Mouse (Mus musculus): ENCODE data around the gene Prim2. TPM values are rescaled to one million over a fixed set of nuclear protein-coding genes. Genes with fewer than 3 reads are reported as not detected.
"Not testable (repeated sequence)": the region's sequence is repeated elsewhere in the genome, so short reads cannot be mapped to it uniquely, and the experiment has no call there.

Gene Prim2
- total RNA-seq, 2 experiments from 2014 or later = 5.6 to 6.0 TPM

GRCm38 (mm10) chr1:33663605-33664117, 5.9 kb downstream of the Prim2 start:
- DNase-seq (ENCODE audit: low spot score in 2 of 2) = no peak
- intact Hi-C loops (cut with DNase I) = no loop called here

- intact Hi-C loops (cut with DNase I) = no loop called here
- DNase-seq (ENCODE audit: low spot score in 2 of 2) = peak; percentile 26 to 39
Measured at GRCm38 (mm10) chr1:33663163-33663562, 6.4 kb downstream of the Prim2 start.

GRCm38 (mm10) chr1:33658302-33658701, 11.3 kb downstream of the Prim2 start:
- intact Hi-C loops (cut with DNase I) = no loop called here
- no peak for DNase-seq (ENCODE audit: low spot score in 2 of 2)

DNA sequence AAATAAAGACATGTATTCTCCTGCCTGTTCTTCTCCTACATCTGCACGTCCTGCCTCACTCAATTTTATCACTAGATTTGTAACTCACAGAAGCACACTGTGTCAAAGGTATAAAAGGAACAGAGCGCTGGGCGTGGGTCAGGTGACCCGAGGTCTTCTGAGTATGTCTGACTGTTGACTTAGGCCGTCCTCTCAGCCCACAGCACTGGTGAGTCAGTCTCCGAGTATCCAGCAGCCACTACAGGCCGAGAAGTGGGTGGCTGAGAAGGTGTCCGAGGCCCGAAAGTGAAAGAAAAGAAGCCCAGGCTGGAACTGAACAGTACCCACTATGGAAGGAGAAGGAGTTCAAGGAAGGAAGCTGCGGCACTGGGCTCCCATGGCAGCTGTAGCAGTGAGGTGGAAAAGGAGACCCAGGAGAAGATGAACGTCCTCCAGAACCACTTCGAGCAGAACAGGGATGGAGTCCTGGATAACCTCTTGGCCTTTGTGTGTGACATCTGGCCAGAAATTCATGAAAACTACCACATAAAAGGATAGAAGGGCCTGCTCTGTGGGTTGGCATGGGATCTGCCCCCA, 11.9 kb downstream of the Prim2 start:
- intact Hi-C loops (cut with DNase I) = no loop called here
- DNase-seq (ENCODE audit: low spot score in 2 of 2) = no peak

GRCm38 (mm10) chr1:33650875-33651274, 18.7 kb downstream of the Prim2 start:
- DNase-seq (ENCODE audit: low spot score in 2 of 2) = no peak
- intact Hi-C loops (cut with DNase I) = no loop called here

- DNase-seq (ENCODE audit: low spot score in 2 of 2) = no peak
- intact Hi-C loops (cut with DNase I) = loop anchor here (10.0 kb wide), 1 partner anchor 1475 kb away; the partner anchor contains the start of gene Khdrbs2
Measured at GRCm38 (mm10) chr1:33649534-33650108, 20.0 kb downstream of the Prim2 start.

DNA sequence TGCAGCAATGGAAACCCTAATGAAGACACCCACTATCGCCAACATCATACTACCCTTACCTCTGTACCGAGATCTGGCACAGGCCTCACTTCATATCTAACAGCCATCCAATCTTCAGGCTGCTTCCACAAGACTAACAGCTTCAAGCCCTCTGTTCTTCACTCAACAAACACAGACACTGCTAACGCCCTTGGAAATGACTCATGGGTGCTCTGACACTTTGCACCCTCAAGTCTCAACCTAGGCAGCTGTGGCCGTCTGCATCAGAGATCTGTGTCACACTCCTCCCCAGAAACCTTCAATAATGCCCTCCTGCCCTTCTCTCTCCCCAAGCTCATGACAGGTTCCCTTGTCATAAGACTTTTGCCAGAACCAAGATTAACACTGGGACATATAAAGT, 20.6 kb downstream of the Prim2 start:
- intact Hi-C loops (cut with DNase I) = loop anchor here (10.0 kb wide), 1 partner anchor 1474 kb away; the partner anchor contains the start of gene Khdrbs2

DNA sequence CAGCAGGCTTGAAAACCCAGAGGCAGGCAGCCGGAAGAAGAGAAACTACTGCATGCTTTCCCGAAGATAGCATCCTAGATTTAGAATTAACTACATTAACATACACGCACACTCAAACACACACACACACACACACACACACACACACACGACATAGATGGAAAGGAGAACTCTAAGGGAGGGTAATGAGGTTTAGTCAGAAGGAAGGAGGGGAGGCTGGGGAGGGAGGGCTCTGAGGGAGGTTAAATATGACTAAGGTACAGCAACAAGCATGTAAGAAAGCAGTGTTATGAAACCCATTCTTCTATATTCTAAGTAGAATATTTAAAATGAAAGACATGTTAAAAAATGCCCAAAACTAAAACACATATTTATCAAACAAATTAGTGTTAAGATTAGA, 21.9 kb downstream of the Prim2 start:
- peak in 1 of 2 experiments; percentile 26 for DNase-seq (ENCODE audit: low spot score in 2 of 2)
- intact Hi-C loops (cut with DNase I) = loop anchor here (10.0 kb wide), 1 partner anchor 1473 kb away; the partner anchor contains the start of gene Khdrbs2

More for the DNA sequence above, 20.6 kb downstream of the Prim2 start:
- no peak for DNase-seq (ENCODE audit: low spot score in 2 of 2)

DNA sequence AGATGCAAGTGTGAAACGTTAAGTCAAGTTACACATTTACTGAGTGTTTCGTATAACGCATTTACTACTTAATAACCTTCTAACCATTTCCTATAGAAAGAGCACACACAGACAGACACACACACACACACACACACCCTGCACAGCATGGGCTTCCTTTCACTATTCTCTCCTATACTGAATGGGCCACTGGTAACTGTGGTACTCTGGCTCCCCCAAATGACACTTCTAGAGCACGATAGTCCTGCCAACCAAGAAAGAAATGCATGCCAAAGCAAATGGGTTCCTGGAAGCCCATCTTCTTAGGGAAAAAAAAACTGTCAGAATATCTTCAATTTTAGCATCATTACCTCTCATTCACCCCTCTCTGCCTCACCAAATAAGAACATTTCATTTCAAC, 22.4 kb downstream of the Prim2 start:
- intact Hi-C loops (cut with DNase I) = loop anchor here (10.0 kb wide), 1 partner anchor 1472 kb away; the partner anchor contains the start of gene Khdrbs2
- DNase-seq (ENCODE audit: low spot score in 2 of 2) = peak; percentile 62 to 65

DNA sequence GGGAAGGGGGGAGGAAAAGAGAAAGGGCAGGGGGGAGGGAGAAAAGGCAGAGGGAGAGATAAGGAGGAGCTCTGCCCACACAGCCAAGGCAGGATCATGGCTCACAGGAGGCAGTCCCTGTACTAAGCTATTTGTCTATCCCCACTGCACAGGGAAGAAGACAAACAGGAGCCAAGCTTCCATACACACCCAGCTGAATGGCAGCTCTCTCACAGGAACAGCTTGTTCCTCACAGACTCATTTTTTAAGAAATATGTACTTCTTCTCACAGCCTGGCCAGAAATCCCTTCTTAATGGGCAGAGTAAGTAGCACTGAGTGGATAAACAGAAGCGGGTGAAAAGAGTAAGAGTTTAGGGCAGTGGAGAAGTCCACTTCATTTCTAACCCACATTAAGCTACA, 23.9 kb downstream of the Prim2 start:
- intact Hi-C loops (cut with DNase I) = loop anchor here (10.0 kb wide), 1 partner anchor 1471 kb away; the partner anchor contains the start of gene Khdrbs2
- DNase-seq (ENCODE audit: low spot score in 2 of 2) = no peak

GRCm38 (mm10) chr1:33641139-33641538, 28.5 kb downstream of the Prim2 start:
- intact Hi-C loops (cut with DNase I) = loop anchor here (10.0 kb wide), 1 partner anchor 1466 kb away; the partner anchor contains the start of gene Khdrbs2
- DNase-seq (ENCODE audit: low spot score in 2 of 2) = peak; percentile 61 to 74

DNA sequence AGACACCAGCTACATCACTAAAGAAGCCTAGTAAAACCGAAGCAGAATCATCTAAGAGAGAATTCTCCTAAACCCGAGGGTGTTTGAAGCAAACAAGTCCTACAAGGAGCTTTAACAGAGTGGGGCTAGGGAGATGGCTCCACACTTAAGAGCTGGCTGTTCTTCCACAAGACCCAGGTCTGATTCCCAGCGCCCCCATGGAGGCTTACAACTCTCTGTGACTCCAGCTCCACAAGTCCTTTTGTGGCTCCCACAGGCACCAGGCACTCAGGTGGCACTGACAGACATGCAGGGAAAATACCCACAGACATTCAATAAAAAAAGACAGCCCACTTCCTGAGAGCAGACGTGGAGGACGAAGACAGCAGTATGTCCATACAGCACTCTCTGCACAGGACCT, 29.5 kb downstream of the Prim2 start:
- intact Hi-C loops (cut with DNase I) = loop anchor here (10.0 kb wide), 1 partner anchor 1465 kb away; the partner anchor contains the start of gene Khdrbs2
- no peak for DNase-seq (ENCODE audit: low spot score in 2 of 2)

DNA sequence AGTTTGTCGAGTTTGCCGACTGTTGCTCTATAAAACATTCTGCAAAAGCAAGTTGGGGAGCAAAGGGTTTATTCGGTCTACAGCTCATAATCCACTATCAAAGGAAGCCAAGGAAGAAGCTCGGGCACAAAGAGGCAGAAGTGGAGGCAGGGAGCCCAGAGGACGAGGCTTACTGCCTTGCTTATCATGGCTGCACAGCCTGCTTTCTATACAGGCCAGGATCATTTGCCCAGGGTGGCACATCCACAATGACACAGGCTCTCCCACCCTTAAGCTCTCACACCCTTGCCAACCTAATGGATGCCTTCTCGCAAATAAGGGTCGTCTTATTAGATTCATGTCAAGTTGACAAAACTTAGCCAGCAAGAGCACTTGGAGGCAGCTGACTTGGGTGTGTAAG, 30.4 kb downstream of the Prim2 start:
- intact Hi-C loops (cut with DNase I) = no loop called here
- DNase-seq (ENCODE audit: low spot score in 2 of 2) = no peak

DNA sequence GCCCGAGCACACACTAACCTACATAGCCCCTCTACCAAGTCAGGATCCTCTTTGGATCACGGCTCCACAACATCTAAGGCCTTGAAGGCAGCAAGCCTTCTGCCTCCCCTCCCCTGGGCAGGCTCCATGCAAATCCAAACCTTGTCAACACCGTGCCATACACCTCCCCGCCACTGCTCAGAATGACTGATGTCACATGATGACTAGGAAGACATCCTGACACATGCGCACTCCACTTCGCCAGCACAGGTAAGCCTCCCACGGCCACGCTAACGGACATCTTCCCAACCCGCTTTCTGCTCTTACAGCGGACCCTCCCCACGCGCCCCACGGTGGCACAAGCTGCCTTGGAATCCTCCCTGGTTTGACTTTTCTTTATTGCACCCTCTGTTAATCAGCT, 31.8 kb downstream of the Prim2 start:
- intact Hi-C loops (cut with DNase I) = no loop called here
- no peak for DNase-seq (ENCODE audit: low spot score in 2 of 2)

DNA sequence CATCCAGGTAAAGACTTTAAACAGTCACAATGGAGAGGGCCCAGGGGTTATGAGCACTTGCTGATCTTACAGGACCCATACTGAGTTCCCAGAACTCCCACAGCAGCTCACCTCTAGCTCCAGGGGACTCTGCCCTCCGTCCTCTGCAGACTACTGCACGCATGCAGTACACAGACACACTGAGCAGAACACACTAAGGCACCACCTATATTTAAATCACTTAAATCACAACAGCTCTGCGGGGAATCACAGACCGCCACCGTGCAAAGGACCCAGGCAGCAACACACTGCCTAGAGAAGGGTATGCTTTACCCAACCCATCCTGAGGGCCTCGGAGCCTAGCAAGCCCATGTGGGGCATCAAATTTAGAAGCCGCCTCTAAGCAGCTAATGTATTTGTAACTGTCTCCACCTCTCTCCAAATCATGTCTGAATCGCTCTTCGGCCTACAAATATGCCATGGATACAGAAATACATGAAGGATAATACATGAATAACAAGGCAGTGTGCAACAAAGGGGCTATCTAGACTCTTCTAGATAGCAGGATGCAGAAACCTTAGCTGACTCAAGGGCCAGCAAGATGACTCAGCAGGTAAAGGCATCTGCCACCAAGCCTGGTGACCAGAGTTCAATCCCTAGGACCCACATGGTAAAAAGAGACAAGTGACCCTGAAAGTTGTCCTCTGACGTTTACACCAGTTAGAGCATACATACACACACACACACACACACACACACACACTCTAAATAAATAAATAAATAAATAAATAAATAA, 33.0 kb downstream of the Prim2 start:
- intact Hi-C loops (cut with DNase I) = no loop called here
- no peak for DNase-seq (ENCODE audit: low spot score in 2 of 2)

DNA sequence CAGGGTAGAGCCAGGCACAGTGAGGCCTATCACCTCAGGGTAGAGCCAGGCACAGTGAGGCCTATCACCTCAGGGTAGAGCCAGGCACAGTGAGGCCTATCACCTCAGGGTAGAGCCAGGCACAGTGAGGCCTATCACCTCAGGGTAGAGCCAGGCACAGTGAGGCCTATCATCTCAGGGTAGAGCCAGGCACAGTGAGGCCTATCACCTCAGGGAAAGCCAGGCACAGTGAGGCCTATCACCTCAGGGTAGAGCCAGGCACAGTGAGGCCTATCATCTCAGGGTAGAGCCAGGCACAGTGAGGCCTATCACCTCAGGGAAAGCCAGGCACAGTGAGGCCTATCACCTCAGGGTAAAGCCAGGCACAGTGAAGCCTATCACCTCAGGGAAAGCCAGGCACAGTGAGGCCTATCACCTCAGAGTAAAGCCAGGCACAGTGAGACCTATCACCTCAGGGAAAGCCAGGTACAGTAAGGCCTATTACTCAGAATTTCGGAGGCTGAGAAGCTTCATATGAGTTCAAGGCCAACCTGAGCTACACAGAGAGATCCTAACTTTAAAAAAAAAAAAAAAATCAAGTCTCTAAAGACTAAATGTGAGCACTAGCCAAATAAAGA, 38.5 kb downstream of the Prim2 start:
- intact Hi-C loops (cut with DNase I); DNase-seq (ENCODE audit: low spot score in 2 of 2): not testable (repeated sequence)

- intact Hi-C loops (cut with DNase I) = no loop called here
- no peak for DNase-seq (ENCODE audit: low spot score in 2 of 2)
Measured at GRCm38 (mm10) chr1:33627803-33628202, 41.8 kb downstream of the Prim2 start.

DNA sequence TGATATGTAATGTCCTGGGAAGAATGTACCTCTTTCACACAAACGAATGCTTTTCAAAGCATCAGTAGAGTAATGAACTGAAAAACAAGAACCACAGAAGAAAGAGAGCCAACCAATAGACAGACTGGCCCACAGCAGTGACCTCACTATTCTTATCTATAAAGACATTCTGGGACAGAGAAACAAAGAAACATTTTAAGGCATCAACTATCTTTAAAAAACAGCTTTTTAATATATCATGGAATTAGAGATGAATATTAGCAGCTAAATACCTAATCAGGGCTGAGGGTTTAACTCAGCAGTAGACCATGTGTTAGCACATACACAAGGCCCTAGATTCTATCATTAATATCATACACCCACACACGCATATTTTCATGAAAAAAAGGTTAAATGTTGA, 42.5 kb downstream of the Prim2 start:
- DNase-seq (ENCODE audit: low spot score in 2 of 2) = no peak
- intact Hi-C loops (cut with DNase I) = no loop called here

GRCm38 (mm10) chr1:33624900-33625299, 44.7 kb downstream of the Prim2 start:
- DNase-seq (ENCODE audit: low spot score in 2 of 2) = no peak
- intact Hi-C loops (cut with DNase I) = no loop called here

DNA sequence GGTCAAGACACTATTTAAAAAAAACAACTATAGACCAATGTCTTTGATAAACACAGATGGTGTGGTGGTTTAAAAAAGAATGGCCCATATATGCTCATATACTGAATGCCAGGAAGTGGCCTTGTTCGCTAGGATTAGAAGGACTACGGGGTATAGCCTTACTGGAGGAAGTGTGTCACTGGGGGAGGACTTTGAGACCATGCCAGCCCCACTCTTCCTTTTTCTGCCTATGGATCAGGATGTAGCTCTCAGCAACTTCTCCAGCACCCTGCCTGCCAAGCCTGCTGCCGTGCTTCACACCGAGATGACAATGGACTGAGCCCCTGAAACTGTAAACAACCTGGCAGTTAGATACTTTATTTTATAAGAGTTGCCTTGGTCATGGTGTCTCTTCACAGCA, 45.2 kb downstream of the Prim2 start:
- intact Hi-C loops (cut with DNase I) = no loop called here
- DNase-seq (ENCODE audit: low spot score in 2 of 2) = no peak
